Mouse (Mus musculus): ENCODE measurements around the gene Adh6a.

DNA sequence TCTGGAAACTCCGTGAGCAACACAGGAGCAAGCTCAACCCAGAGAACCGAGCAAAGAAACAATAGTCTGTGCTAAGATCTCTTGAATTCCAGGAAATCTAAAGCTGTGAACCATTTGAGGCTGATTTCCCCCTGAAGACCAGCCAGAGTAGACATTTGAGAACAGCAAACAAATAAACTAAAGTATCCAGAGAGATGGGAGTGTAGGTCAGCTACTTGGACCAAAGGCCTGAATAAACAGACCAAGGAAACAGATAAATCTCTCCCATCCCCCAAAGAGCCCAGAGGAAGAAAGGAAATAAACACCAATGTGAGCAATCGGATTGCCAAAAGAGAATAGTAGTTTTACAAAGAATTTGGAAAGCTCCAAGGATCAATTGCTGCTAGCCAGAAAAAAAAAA is 34.0 kb downstream of the Adh6a start:
- TF ChIP-seq MAX (IDR thresholded peaks at IDR 0.05; ENCODE audit: low read depth), result no peak
- no peak for TF ChIP-seq POLR2A (IDR thresholded peaks at IDR 0.05; ENCODE audit: insufficient read length, low read depth)
- no peak for TF ChIP-seq E2F4 (IDR thresholded peaks at IDR 0.05; ENCODE audit: insufficient read depth)
- no peak for TF ChIP-seq MYOG (IDR thresholded peaks at IDR 0.05; ENCODE audit: control insufficient read depth in 1 of 3, insufficient read depth in 1 of 3, insufficient read length in 2 of 3, low read depth in 2 of 3)
- no peak for TF ChIP-seq SRF (IDR thresholded peaks at IDR 0.05; ENCODE audit: control insufficient read depth, insufficient read length, low read depth)
- TF ChIP-seq USF1 (IDR thresholded peaks at IDR 0.05; ENCODE audit: low read depth), result no peak
- no peak for TF ChIP-seq TCF12 (IDR thresholded peaks at IDR 0.05; ENCODE audit: insufficient read depth, poor library complexity, severe bottlenecking)
